Mouse (Mus musculus) G1E (cell line): ENCODE measurements around the gene Setd5.

ENCODE experiments used
- CTCF ChIP-seq: IDR thresholded peaks from 2 replicates; pipeline ENCODE4 v1.5.1; 2012; ENCODE audit warnings: low read depth, low read length, inconsistent platforms, mixed read lengths
- GATA1 ChIP-seq: IDR thresholded peaks from 2 replicates; pipeline ENCODE4 v1.6.1; 2012; ENCODE audit warnings: borderline replicate concordance, low read length, inconsistent platforms, mixed read lengths
- GATA2 ChIP-seq: IDR thresholded peaks from 2 replicates; pipeline ENCODE4 v1.6.1; 2012; ENCODE audit warnings: low read depth, low read length, inconsistent platforms, borderline replicate concordance
- POLR2AphosphoS5 ChIP-seq: IDR thresholded peaks from 2 replicates; pipeline ENCODE4 v1.6.1; 2012; ENCODE audit warnings: low read depth, low read length, inconsistent platforms; ENCODE audit not compliant: insufficient replicate concordance
- TAL1 ChIP-seq: conservative IDR thresholded peaks from 2 replicates; pipeline ENCODE4 v1.6.1; 2012; ENCODE audit warnings: low read depth, low read length, inconsistent platforms, mixed read lengths

- TF ChIP-seq CTCF (no peak), TAL1 (no peak), GATA1 (no peak), POLR2AphosphoS5 (no peak), GATA2 (no peak)
Observed at GRCm38 (mm10) chr6:113194517-113194840, 117.3 kb downstream of the Setd5 start.
